Mouse (Mus musculus): ENCODE data around the gene Hrh1.

DNA sequence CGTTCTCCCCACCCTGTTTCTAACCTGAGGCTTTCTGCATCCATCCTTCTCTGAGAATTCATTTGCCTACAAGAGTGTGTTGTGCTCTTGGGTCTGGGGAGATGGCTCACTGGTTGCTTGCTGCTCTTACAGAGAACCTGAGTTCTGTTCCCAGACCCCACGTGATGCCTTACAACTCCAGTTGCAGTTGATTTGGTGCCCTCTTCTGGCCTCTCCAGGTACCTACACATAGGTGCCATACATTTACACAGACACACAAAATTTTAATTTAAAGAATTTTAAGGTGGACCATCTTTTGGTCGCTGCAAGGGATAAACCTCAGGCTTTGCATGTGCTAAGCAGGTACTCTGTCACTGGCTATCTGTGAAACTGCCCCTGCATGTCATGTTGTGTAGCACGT is 57.5 kb downstream of the Hrh1 start:
- TF ChIP-seq EP300 (optimal IDR thresholded peaks at IDR 0.05), result no peak
- peak; percentile 25; the same call in 1 of the 2 replicates for TF ChIP-seq CTCF (IDR thresholded peaks at IDR 0.05; ENCODE audit: low read depth)

Measured in stomach, postnatal 0 days (tissue).